Mouse (Mus musculus) megakaryocyte, embryonic 14.5 days (primary cell): ENCODE measurements at regions not wholly inside any gene's neighbourhood (a gene's known extent, or its start where the extent isn't known, plus 50 kb on each side); places are given as distances from the start of the nearest gene placed in this dataset.

Source experiments
- FLI1 ChIP-seq: IDR thresholded peaks from 2 replicates; pipeline ENCODE4 v1.6.1; 2012; ENCODE audit warnings: low read length, inconsistent platforms, mixed read lengths
- GATA1 ChIP-seq: IDR thresholded peaks from 3 replicates; pipeline ENCODE4 v1.6.1; 2012; ENCODE audit warnings: mixed read lengths, low read length, inconsistent platforms, borderline replicate concordance

GRCm38 (mm10) chr9:61055928-61056730 lies 261.8 kb downstream of the Uaca start:
- TF ChIP-seq GATA1 (no peak), FLI1 (no peak)
